Mouse (Mus musculus) CH12.LX (cell line): ENCODE measurements around the gene Ubb. TPM values are rescaled to one million over a fixed set of nuclear protein-coding genes. Genes with fewer than 3 reads are reported as not detected.

ENCODE experiments used
- DNase-seq: peaks from one replicate; pipeline ENCODE4 v3.0.0-alpha.2; 2013; ENCODE audit errors: extremely low read depth
- H3K27ac ChIP-seq: 2 replicates; pipeline ENCODE4 v1.5.1; 2012; ENCODE audit warnings: low read depth, mild to moderate bottlenecking, control low read depth, moderate library complexity; ENCODE audit not compliant: insufficient read depth
- H3K27me3 ChIP-seq: replicated peaks from 2 replicates; pipeline ENCODE3; 2012; ENCODE audit warnings: inconsistent platforms
- H3K36me3 ChIP-seq, 2 experiments: replicated peaks in 1 of 2; 2 replicates each; pipeline versions ENCODE3 to v1.6.1; 2012; ENCODE audit warnings: inconsistent platforms in 1 of 2, low read length in 1 of 2, mild to moderate bottlenecking in 1 of 2, mixed read lengths in 1 of 2, moderate library complexity in 1 of 2; ENCODE audit not compliant: control insufficient read depth in 1 of 2, insufficient read depth in 1 of 2
- H3K4me1 ChIP-seq, 2 experiments: 2 replicates each; pipeline ENCODE4 v1.6.1; 2012; ENCODE audit warnings: inconsistent platforms in 1 of 2, moderate library complexity in 1 of 2; ENCODE audit not compliant: insufficient read depth in 2 of 2, control insufficient read depth in 1 of 2
- H3K4me2 ChIP-seq: 2 replicates; pipeline ENCODE4 v1.6.1; 2012; ENCODE audit warnings: low read depth, mild to moderate bottlenecking, control low read depth; ENCODE audit not compliant: poor library complexity, insufficient read depth, severe bottlenecking
- H3K4me3 ChIP-seq, 3 experiments: fragments of 150-350 bp in 1 of 3; sonication (generic) in 1 of 3; replicated peaks in 1 of 3; 2 replicates each; pipeline versions ENCODE3 to v1.5.1; 2011 to 2012; ENCODE audit warnings: low read depth in 2 of 3, low read length in 2 of 3, mild to moderate bottlenecking in 2 of 3, moderate library complexity in 2 of 3, control low read depth in 1 of 3, improper control_type of control experiment in 1 of 3, inconsistent platforms in 1 of 3, mixed read lengths in 1 of 3; ENCODE audit not compliant: poor library complexity in 1 of 3
- H3K79me2 ChIP-seq: replicated peaks from 2 replicates; pipeline ENCODE4 v1.6.1; 2012; ENCODE audit warnings: mild to moderate bottlenecking, moderate library complexity; ENCODE audit not compliant: control insufficient read depth, poor library complexity, insufficient read depth, severe bottlenecking; ENCODE audit errors: extremely low read depth
- H3K9ac ChIP-seq: 2 replicates; pipeline ENCODE4 v1.6.1; 2012; ENCODE audit warnings: low read depth, mild to moderate bottlenecking, control low read depth, moderate library complexity; ENCODE audit not compliant: insufficient read depth
- H3K9me3 ChIP-seq: replicated peaks from 2 replicates; pipeline ENCODE3; 2012; ENCODE audit warnings: low read length, inconsistent platforms, mixed read lengths
- BHLHE40 ChIP-seq: IDR thresholded peaks from 2 replicates; pipeline ENCODE4 v1.6.1; 2011; ENCODE audit warnings: mild to moderate bottlenecking, low read depth, low read length, improper control_type of control experiment
- CHD1 ChIP-seq: IDR thresholded peaks from 2 replicates; pipeline ENCODE4 v1.6.1; 2012; ENCODE audit warnings: low read depth, low read length, improper control_type of control experiment, inconsistent platforms
- CHD2 ChIP-seq: IDR thresholded peaks from 2 replicates; pipeline ENCODE4 v1.6.1; 2011; ENCODE audit warnings: low read length, improper control_type of control experiment
- CTCF ChIP-seq, 2 experiments: IDR thresholded peaks in 1 of 2; conservative IDR thresholded peaks in 1 of 2; 2 replicates each; pipeline ENCODE4 v1.5.1; 2011 to 2012; ENCODE audit warnings: low read depth in 2 of 2, low read length in 2 of 2, improper control_type of control experiment in 1 of 2, inconsistent platforms in 1 of 2, mild to moderate bottlenecking in 1 of 2, moderate library complexity in 1 of 2
- E2F4 ChIP-seq: IDR thresholded peaks from 2 replicates; pipeline ENCODE4 v1.6.1; 2011; ENCODE audit warnings: low read depth, low read length, improper control_type of control experiment; ENCODE audit not compliant: insufficient replicate concordance
- ELF1 ChIP-seq: IDR thresholded peaks from 2 replicates; pipeline ENCODE4 v1.6.1; 2014; ENCODE audit warnings: low read depth, mild to moderate bottlenecking, inconsistent platforms, low read length, improper control_type of control experiment
- EP300 ChIP-seq: IDR thresholded peaks from 2 replicates; pipeline ENCODE4 v1.6.1; 2011; ENCODE audit warnings: low read length, improper control_type of control experiment
- ETS1 ChIP-seq: conservative IDR thresholded peaks from 2 replicates; pipeline ENCODE4 v1.6.1; 2012; ENCODE audit warnings: low read depth, mild to moderate bottlenecking, inconsistent platforms, low read length, improper control_type of control experiment, moderate library complexity
- GABPA ChIP-seq: IDR thresholded peaks from 2 replicates; pipeline ENCODE4 v1.6.1; 2012; ENCODE audit warnings: low read depth, low read length, improper control_type of control experiment, inconsistent platforms; ENCODE audit not compliant: insufficient replicate concordance
- HCFC1 ChIP-seq: IDR thresholded peaks from 2 replicates; pipeline ENCODE4 v1.6.1; 2012; ENCODE audit warnings: low read depth, mild to moderate bottlenecking, inconsistent platforms, low read length, improper control_type of control experiment
- IRF4 ChIP-seq: IDR thresholded peaks from 2 replicates; pipeline ENCODE4 v1.6.1; 2014; ENCODE audit warnings: low read depth, mild to moderate bottlenecking, inconsistent platforms, low read length, improper control_type of control experiment
- JUN ChIP-seq: IDR thresholded peaks from 2 replicates; pipeline ENCODE4 v1.6.1; 2011; ENCODE audit warnings: low read depth, mild to moderate bottlenecking, low read length, improper control_type of control experiment, moderate library complexity; ENCODE audit not compliant: insufficient read depth
- JUND ChIP-seq: conservative IDR thresholded peaks from 2 replicates; pipeline ENCODE4 v1.6.1; 2011; ENCODE audit warnings: low read depth, low read length, improper control_type of control experiment
- KAT2A ChIP-seq: IDR thresholded peaks from 2 replicates; pipeline ENCODE4 v1.6.1; 2012; ENCODE audit warnings: low read length, improper control_type of control experiment, inconsistent platforms; ENCODE audit not compliant: insufficient replicate concordance
- MAFK ChIP-seq: IDR thresholded peaks from 2 replicates; pipeline ENCODE4 v1.6.1; 2011; ENCODE audit warnings: low read length, improper control_type of control experiment; ENCODE audit not compliant: insufficient replicate concordance
- MAX ChIP-seq: IDR thresholded peaks from 2 replicates; pipeline ENCODE4 v1.6.1; 2011; ENCODE audit warnings: low read length, improper control_type of control experiment
- MAZ ChIP-seq: IDR thresholded peaks from 2 replicates; pipeline ENCODE4 v1.6.1; 2012; ENCODE audit warnings: low read depth, mild to moderate bottlenecking, inconsistent platforms, low read length, improper control_type of control experiment, moderate library complexity
- MEF2A ChIP-seq: IDR thresholded peaks from 2 replicates; pipeline ENCODE4 v1.6.1; 2014; ENCODE audit warnings: low read depth, mild to moderate bottlenecking, inconsistent platforms, low read length, improper control_type of control experiment, borderline replicate concordance
- MXI1 ChIP-seq: IDR thresholded peaks from 2 replicates; pipeline ENCODE4 v1.6.1; 2011; ENCODE audit warnings: mild to moderate bottlenecking, low read depth, low read length, improper control_type of control experiment
- MYC ChIP-seq: IDR thresholded peaks from 2 replicates; pipeline ENCODE4 v1.6.1; 2011; ENCODE audit warnings: low read depth, mild to moderate bottlenecking, improper control_type of control experiment, low read length
- NELFE ChIP-seq: IDR thresholded peaks from 2 replicates; pipeline ENCODE4 v1.6.1; 2011; ENCODE audit warnings: low read depth, low read length, improper control_type of control experiment
- NRF1 ChIP-seq: IDR thresholded peaks from 2 replicates; pipeline ENCODE4 v1.6.1; 2014; ENCODE audit warnings: low read depth, mild to moderate bottlenecking, inconsistent platforms, low read length, improper control_type of control experiment, moderate library complexity
- PAX5 ChIP-seq: IDR thresholded peaks from 2 replicates; pipeline ENCODE4 v1.6.1; 2012; ENCODE audit warnings: low read length, inconsistent platforms, mixed read lengths
- POLR2A ChIP-seq: IDR thresholded peaks from 2 replicates; pipeline ENCODE4 v1.6.1; 2011; ENCODE audit warnings: low read depth, mild to moderate bottlenecking, improper control_type of control experiment, low read length
- POLR2AphosphoS2 ChIP-seq: IDR thresholded peaks from 2 replicates; pipeline ENCODE4 v1.6.1; 2011; ENCODE audit warnings: low read depth, low read length, improper control_type of control experiment
- RAD21 ChIP-seq: IDR thresholded peaks from 2 replicates; pipeline ENCODE4 v1.6.1; 2011; ENCODE audit warnings: low read depth, mild to moderate bottlenecking, low read length, improper control_type of control experiment, moderate library complexity
- RCOR1 ChIP-seq: conservative IDR thresholded peaks from 2 replicates; pipeline ENCODE4 v1.6.1; 2012; ENCODE audit warnings: low read depth, mild to moderate bottlenecking, inconsistent platforms, low read length, improper control_type of control experiment
- SIN3A ChIP-seq: IDR thresholded peaks from 2 replicates; pipeline ENCODE4 v1.6.1; 2012; ENCODE audit warnings: low read length, improper control_type of control experiment, inconsistent platforms
- SMC3 ChIP-seq: IDR thresholded peaks from 2 replicates; pipeline ENCODE4 v1.6.1; 2011; ENCODE audit warnings: low read depth, low read length, improper control_type of control experiment
- TBP ChIP-seq: conservative IDR thresholded peaks from 2 replicates; pipeline ENCODE4 v1.6.1; 2011; ENCODE audit warnings: low read depth, low read length, improper control_type of control experiment
- TCF12 ChIP-seq: IDR thresholded peaks from 2 replicates; pipeline ENCODE4 v1.6.1; 2014; ENCODE audit warnings: low read depth, mild to moderate bottlenecking, inconsistent platforms, low read length, improper control_type of control experiment
- UBTF ChIP-seq: IDR thresholded peaks from 2 replicates; pipeline ENCODE4 v1.6.1; 2012; ENCODE audit warnings: low read depth, mild to moderate bottlenecking, inconsistent platforms, low read length, improper control_type of control experiment, moderate library complexity
- USF1 ChIP-seq: IDR thresholded peaks from 2 replicates; pipeline ENCODE4 v1.6.1; 2014; ENCODE audit warnings: low read depth, mild to moderate bottlenecking, inconsistent platforms, low read length, improper control_type of control experiment
- ZC3H11A ChIP-seq: IDR thresholded peaks from 2 replicates; pipeline ENCODE4 v1.6.1; 2012; ENCODE audit warnings: low read depth, mild to moderate bottlenecking, inconsistent platforms, low read length, improper control_type of control experiment
- ZKSCAN1 ChIP-seq: IDR thresholded peaks from 2 replicates; pipeline ENCODE4 v1.6.1; 2012; ENCODE audit warnings: low read depth, inconsistent platforms, low read length, improper control_type of control experiment, borderline replicate concordance
- ZMIZ1 ChIP-seq: IDR thresholded peaks from 2 replicates; pipeline ENCODE4 v1.6.1; 2012; ENCODE audit warnings: low read depth, mild to moderate bottlenecking, inconsistent platforms, low read length, improper control_type of control experiment
- ZNF384 ChIP-seq: IDR thresholded peaks from 2 replicates; pipeline ENCODE4 v1.6.1; 2012; ENCODE audit warnings: low read depth, low read length, improper control_type of control experiment, inconsistent platforms
- dilution Hi-C: fragments of 300-500 bp; cut with MboI; formaldehyde crosslinking; loops from 2 replicates; pipeline ENCODE4 v1.14.3; 2020; ENCODE audit warnings: low sequenced_read_pairs; ENCODE audit not compliant: extremely low pct_unique_long_range_greater_than_20kb, extremely low pct_ligation_motif_present
- in situ Hi-C: fragments of 300-500 bp; cut with MboI; formaldehyde crosslinking; loops from 3 replicates; pipeline ENCODE4 v1.14.3; 2019; ENCODE audit warnings: low sequenced_read_pairs, low pct_ligation_motif_present, low pct_unique_long_range_greater_than_20kb, mixed read lengths
- polyA plus RNA-seq: library from polyadenylated mRNA; unstranded; fragments of >175 nt; gene quantifications from 2 replicates; pipeline ENCODE4 v1.2.1, GENCODE M21; 2012; ENCODE audit warnings: low read depth; ENCODE audit not compliant: insufficient read length
- total RNA-seq, 2 experiments: library from RNA; depleted of rRNA; stranded (reverse); fragments of 300-350 nt in 1 of 2; fragments of >200 nt in 1 of 2; gene quantifications; 2 replicates each; pipeline ENCODE4 v1.2.3; 2012 to 2014

Ubb gene
- total and polyA plus RNA-seq, 3 experiments, result 1,092 to 2,098 (median 1,487) TPM

- H3K27ac ChIP-seq, result peak overlapping the region; percentile 26
- peak overlapping the region; percentile 85 for H3K9ac ChIP-seq
- H3K79me2 ChIP-seq, result peaks cover 31% of the 10 kb centered on the region
- H3K4me2 ChIP-seq, result no peak overlapping the region; the same call in 1 of the 2 replicates
- H3K4me3 ChIP-seq, result peak overlapping the region; percentile 65 to 90 (median 76)
- dilution Hi-C loops (no loop called here), in situ Hi-C loops (no loop called here)
- DNase-seq, result peak; percentile 86
- peaks cover 18 to 29% of the 10 kb centered on the region in 2 experiments for H3K36me3 ChIP-seq
- peaks cover 5 to 35% of the 10 kb centered on the region in 2 experiments for H3K4me1 ChIP-seq
- TF ChIP-seq ZKSCAN1 (peak; percentile 59; the same call in 1 of the 2 replicates), KAT2A (peak; percentile 100), BHLHE40 (peak; percentile 98), ELF1 (peak; percentile 87), GABPA (no peak), MAX (peak; percentile 79), MAFK (0 out of 2 replicates have a peak, but pooled peaks have one; percentile 13), USF1 (no peak; the same call in 1 of the 2 replicates), NRF1 (peak; percentile 57), PAX5 (no peak), TCF12 (peak; percentile 99), ZMIZ1 (peak; percentile 99), E2F4 (peak; percentile 66; the same call in 1 of the 2 replicates), UBTF (peak; percentile 57; the same call in 1 of the 2 replicates), RCOR1 (0 out of 2 replicates have a peak, but pooled peaks have one; percentile 33), SIN3A (peak; percentile 86), EP300 (no peak), CTCF (conservative IDR thresholded peaks at IDR 0.05 in 1 of 2, IDR thresholded peaks at IDR 0.05 in 1 of 2; ENCODE audit: low read depth in 2 of 2, low read length in 2 of 2) (no peak), CHD2 (peak; percentile 93), SMC3 (no peak), HCFC1 (peak; percentile 80), JUN (no peak), ZC3H11A (no peak), POLR2A (peak; percentile 99), TBP (peak; percentile 98), ZNF384 (peak; percentile 81), CHD1 (peak; percentile 74; the same call in 1 of the 2 replicates), JUND (peak; percentile 32; the same call in 1 of the 2 replicates), RAD21 (no peak), NELFE (peak; percentile 100), POLR2AphosphoS2 (peak; percentile 100), MYC (peak; percentile 85), ETS1 (peak; percentile 62), MEF2A (peak; percentile 78; the same call in 1 of the 2 replicates), MAZ (peak; percentile 98), MXI1 (peak; percentile 89), IRF4 (peak; percentile 72)
- no peaks in the 10 kb centered on the region for H3K9me3 ChIP-seq
- no peaks in the 10 kb centered on the region for H3K27me3 ChIP-seq
These were observed 502 bp downstream of the Ubb start for GRCm38 (mm10) chr11:62551226-62552119.
